Mouse (Mus musculus) megakaryocyte, embryonic 14.5 days (primary cell): ENCODE results near the gene Actr3.

Experiments used
- FLI1 ChIP-seq: IDR thresholded peaks from 2 replicates; pipeline ENCODE4 v1.6.1; 2012; ENCODE audit warnings: low read length, inconsistent platforms, mixed read lengths
- GATA1 ChIP-seq: IDR thresholded peaks from 3 replicates; pipeline ENCODE4 v1.6.1; 2012; ENCODE audit warnings: mixed read lengths, low read length, inconsistent platforms, borderline replicate concordance

- no peak for TF ChIP-seq GATA1
- no peak for TF ChIP-seq FLI1
Measured at GRCm38 (mm10) chr1:125370779-125371178, 64.7 kb downstream of the Actr3 start.
